Mouse (Mus musculus) midbrain, postnatal 0 days (tissue): ENCODE measurements around the gene Fbxw25. TPM values are rescaled to one million over a fixed set of nuclear protein-coding genes. Genes with fewer than 3 reads are reported as not detected.

ENCODE experiments used
- ATAC-seq: fragments of 200-750 bp; cut with Nextera tagmentation; 2 replicates; pipeline ENCODE4 v1.8.0; 2017; ENCODE audit warnings: moderate number of reproducible peaks, mild to moderate bottlenecking, moderate TSS enrichment, moderate library complexity; ENCODE audit not compliant: low FRiP score
- DNase-seq: peaks from one replicate; pipeline ENCODE4 v3.0.0-alpha.2; 2015; ENCODE audit warnings: low spot score
- H3K27ac ChIP-seq: fragments of 300-500 bp; sonication (generic); 2 replicates; pipeline ENCODE4 v1.5.1; 2014; ENCODE audit warnings: low read depth, mild to moderate bottlenecking, low read length, mixed read lengths
- H3K27me3 ChIP-seq: fragments of 300-500 bp; sonication (generic); 2 replicates; pipeline ENCODE4 v1.6.1; 2014; ENCODE audit warnings: low read length, control low read depth, mixed read lengths; ENCODE audit not compliant: insufficient read depth
- H3K36me3 ChIP-seq: fragments of 300-500 bp; sonication (generic); 2 replicates; pipeline ENCODE4 v1.6.1; 2014; ENCODE audit warnings: low read length, control low read depth, mixed read lengths; ENCODE audit not compliant: insufficient read depth
- H3K4me1 ChIP-seq: fragments of 300-500 bp; sonication (generic); 2 replicates; pipeline ENCODE4 v1.6.1; 2014; ENCODE audit warnings: mild to moderate bottlenecking, control low read depth, antibody characterized with exemption, low read length, mixed read lengths; ENCODE audit not compliant: insufficient read depth
- H3K4me2 ChIP-seq: fragments of 300-500 bp; sonication (generic); 2 replicates; pipeline ENCODE4 v1.6.1; 2014; ENCODE audit warnings: low read depth, mild to moderate bottlenecking, low read length, mixed read lengths; ENCODE audit not compliant: poor library complexity, severe bottlenecking
- H3K4me3 ChIP-seq: fragments of 300-500 bp; sonication (generic); 2 replicates; pipeline ENCODE4 v1.5.1; 2014; ENCODE audit warnings: low read depth, mild to moderate bottlenecking, low read length, moderate library complexity
- H3K9ac ChIP-seq: fragments of 300-500 bp; sonication (generic); replicated peaks from 2 replicates; pipeline ENCODE4 v1.6.1; 2014; ENCODE audit warnings: mild to moderate bottlenecking, low read length, moderate library complexity, mixed read lengths; ENCODE audit not compliant: poor library complexity, severe bottlenecking
- H3K9me3 ChIP-seq: fragments of 300-500 bp; sonication (generic); 2 replicates; pipeline ENCODE4 v1.6.1; 2016; ENCODE audit warnings: low read length, control low read depth
- CTCF ChIP-seq: IDR thresholded peaks from 2 replicates; pipeline ENCODE4 v1.5.1; 2016; ENCODE audit warnings: antibody characterized with exemption, mild to moderate bottlenecking
- polyA plus RNA-seq: library from polyadenylated mRNA; unstranded; fragments of >200 nt; fragmentation: Nextera tagmentation; extraction: Ambion mirVana; gene quantifications from 2 replicates; pipeline ENCODE4 v1.2.1, GENCODE M21; 2015
- total RNA-seq: library from RNA; depleted of rRNA; stranded (reverse); fragments of >200 nt; gene quantifications from 2 replicates; pipeline ENCODE4 v1.2.3, GENCODE M21; 2014; rRNA removed

The Fbxw25 gene
- total and polyA plus RNA-seq, 2 experiments from 2014 or later = not detected

DNA sequence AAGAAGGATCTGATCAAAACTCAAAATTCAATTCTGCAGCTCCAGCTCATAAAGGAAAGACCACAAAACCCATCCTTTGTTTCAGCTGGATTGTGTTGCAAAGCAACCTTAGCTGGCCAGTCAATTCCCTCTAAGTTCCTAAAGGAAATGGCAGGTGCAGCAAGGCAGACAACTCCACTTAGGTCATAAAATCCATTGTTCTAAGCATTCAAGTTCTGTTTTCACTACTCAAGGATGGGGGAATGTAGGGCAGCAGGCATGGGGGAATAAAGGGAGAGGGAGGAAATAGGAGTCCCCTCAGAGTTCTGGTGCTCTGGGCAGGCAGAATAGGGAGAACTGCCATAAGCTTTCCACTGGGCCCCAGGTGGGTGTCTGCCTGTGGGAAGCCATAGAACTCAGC, 67.2 kb downstream of the Fbxw25 start:
- no peak for TF ChIP-seq CTCF
- no peaks in the 10 kb centered on the region for H3K9me3 ChIP-seq
- no peaks in the 10 kb centered on the region for H3K27me3 ChIP-seq
- DNase-seq (no peak), ATAC-seq (no peak)
- H3K4me3 ChIP-seq = no peak overlapping the region
- no peaks in the 10 kb centered on the region for H3K36me3 ChIP-seq
- no peaks in the 10 kb centered on the region for H3K4me1 ChIP-seq
- H3K4me2 ChIP-seq = no peak overlapping the region
- no peak overlapping the region for H3K9ac ChIP-seq
- H3K27ac ChIP-seq = no peak overlapping the region

Other genes with a start within 250 kb of the Fbxw25 start
- not detected in 2 replicates for gene Fbxw16, start 215.5 kb downstream of the Fbxw25 start, total RNA-seq
- not detected in 2 replicates for gene Fbxw16, start 215.5 kb downstream of the Fbxw25 start, polyA plus RNA-seq
- not detected in 2 replicates for gene Fbxw19, start 168.8 kb downstream of the Fbxw25 start, total RNA-seq
- not detected in 2 replicates for gene Fbxw19, start 168.8 kb downstream of the Fbxw25 start, polyA plus RNA-seq
- gene Fbxw15, start 96.4 kb downstream of the Fbxw25 start, total RNA-seq = 0.38 TPM in 1 of 2 replicates, not detected in the other
- gene Fbxw15, start 96.4 kb downstream of the Fbxw25 start, polyA plus RNA-seq = not detected in 2 replicates
- 0.19 TPM in 1 of 2 replicates, not detected in the other for gene Fbxw24, start 38.6 kb downstream of the Fbxw25 start, total RNA-seq
- gene Fbxw24, start 38.6 kb downstream of the Fbxw25 start, polyA plus RNA-seq = 0.17 TPM in 1 of 2 replicates, not detected in the other
- 0.19 and 0.38 TPM in 2 replicates for gene Fbxw18, start 38.0 kb upstream of the Fbxw25 start, total RNA-seq
- 0.11 TPM in 1 of 2 replicates, not detected in the other for gene Fbxw18, start 38.0 kb upstream of the Fbxw25 start, polyA plus RNA-seq
- not detected in 2 replicates for gene Fbxw26, start 81.4 kb upstream of the Fbxw25 start, total RNA-seq
- gene Fbxw26, start 81.4 kb upstream of the Fbxw25 start, polyA plus RNA-seq = not detected in 2 replicates
- gene Fbxw27, start 126.0 kb upstream of the Fbxw25 start, total RNA-seq = 0.38 TPM in 1 of 2 replicates, not detected in the other
- gene Fbxw27, start 126.0 kb upstream of the Fbxw25 start, polyA plus RNA-seq = 0.26 TPM in 1 of 2 replicates, not detected in the other
- gene Spink8, start 147.6 kb upstream of the Fbxw25 start, total RNA-seq = 0.38 TPM in 1 of 2 replicates, not detected in the other
- not detected in 2 replicates for gene Spink8, start 147.6 kb upstream of the Fbxw25 start, polyA plus RNA-seq
- gene Nme6, start 168.1 kb upstream of the Fbxw25 start, total RNA-seq = 40.2 and 47.6 TPM in 2 replicates
- 50.6 and 53.7 TPM in 2 replicates for gene Nme6, start 168.1 kb upstream of the Fbxw25 start, polyA plus RNA-seq
- gene Camp, start 185.0 kb upstream of the Fbxw25 start, total RNA-seq = not detected in 2 replicates
- 0.21 and 0.31 TPM in 2 replicates for gene Camp, start 185.0 kb upstream of the Fbxw25 start, polyA plus RNA-seq
- 7.5 and 11.8 TPM in 2 replicates for gene Cdc25a, start 210.9 kb upstream of the Fbxw25 start, total RNA-seq
- 6.7 and 6.8 TPM in 2 replicates for gene Cdc25a, start 210.9 kb upstream of the Fbxw25 start, polyA plus RNA-seq